Mouse (Mus musculus): ENCODE measurements around the gene H2-Q4. TPM values are rescaled to one million over a fixed set of nuclear protein-coding genes. Genes with fewer than 3 reads are reported as not detected.
"Not testable (repeated sequence)": the region's sequence is repeated elsewhere in the genome, so short reads cannot be mapped to it uniquely, and the experiment has no call there.

H2-Q4 gene
- polyA plus RNA-seq, 1 experiment from 2014 or later = 0.60 TPM

- H3K36me3 ChIP-seq (ENCODE audit: control insufficient read depth, insufficient read depth, low read length) = no peaks in the 10 kb centered on the region
- no peak for DNase-seq (ENCODE audit: low spot score)
- WGBS = 12% methylated on average over 38 of the region's 38 CpGs
Measured at GRCm38 (mm10) chr17:35358763-35359469, 20.5 kb upstream of the H2-Q4 start.

GRCm38 (mm10) chr17:35359470-35359862 is 20.0 kb upstream of the H2-Q4 start:
- Histone ChIP-seq H3K4me2 (ENCODE audit: low read length) (peak overlapping the region; percentile 61), H3K4me3 (ENCODE audit: low read depth, low read length) (peak overlapping the region; percentile 23), H3K9ac (ENCODE audit: low read length) (peak overlapping the region; percentile 35; the same call in 1 of the 2 replicates), H3K4me1 (ENCODE audit: control insufficient read depth, insufficient read depth, low read length) (no peaks in the 10 kb centered on the region; the same call in 1 of the 2 replicates), H3K9me3 (replicated peaks; ENCODE audit: control insufficient read depth, low read length) (no peaks in the 10 kb centered on the region), H3K36me3 (ENCODE audit: control insufficient read depth, insufficient read depth, low read length) (no peaks in the 10 kb centered on the region), H3K27ac (ENCODE audit: low read depth, low read length) (no peak overlapping the region), H3K27me3 (replicated peaks; ENCODE audit: control insufficient read depth, insufficient read depth, low read length) (0 out of 2 replicates have a peak, but pooled peaks cover 13% of the 10 kb centered on the region)
- ATAC-seq (no peak), DNase-seq (ENCODE audit: low spot score) (no peak)
- 20% methylated on average over 21 of the region's 21 CpGs for WGBS

More at GRCm38 (mm10) chr17:35358763-35359469, 20.5 kb upstream of the H2-Q4 start:
- Histone ChIP-seq H3K4me2 (ENCODE audit: low read length) (peak overlapping the region; percentile 61), H3K4me3 (ENCODE audit: low read depth, low read length) (peak overlapping the region; percentile 23), H3K9ac (ENCODE audit: low read length) (peak overlapping the region; percentile 35; the same call in 1 of the 2 replicates), H3K27ac (ENCODE audit: low read depth, low read length) (no peak overlapping the region), H3K4me1 (ENCODE audit: control insufficient read depth, insufficient read depth, low read length) (no peaks in the 10 kb centered on the region; the same call in 1 of the 2 replicates), H3K27me3 (replicated peaks; ENCODE audit: control insufficient read depth, insufficient read depth, low read length) (0 out of 2 replicates have a peak, but pooled peaks cover 13% of the 10 kb centered on the region), H3K9me3 (replicated peaks; ENCODE audit: control insufficient read depth, low read length) (no peaks in the 10 kb centered on the region)
- ATAC-seq = no peak

- H3K4me2 ChIP-seq (ENCODE audit: low read length) = peak overlapping the region; percentile 92
- peaks cover 2% of the 10 kb centered on the region; the same call in 1 of the 2 replicates for H3K4me1 ChIP-seq (ENCODE audit: control insufficient read depth, insufficient read depth, low read length)
- no peaks in the 10 kb centered on the region for H3K9me3 ChIP-seq (replicated peaks; ENCODE audit: control insufficient read depth, low read length)
- peak overlapping the region; percentile 61 for H3K9ac ChIP-seq (ENCODE audit: low read length)
- no peaks in the 10 kb centered on the region for H3K27me3 ChIP-seq (replicated peaks; ENCODE audit: control insufficient read depth, insufficient read depth, low read length)
- peak; percentile 46 for ATAC-seq
- H3K36me3 ChIP-seq (ENCODE audit: control insufficient read depth, insufficient read depth, low read length) = no peaks in the 10 kb centered on the region
- no peak overlapping the region for H3K27ac ChIP-seq (ENCODE audit: low read depth, low read length)
- peak overlapping the region; percentile 48 for H3K4me3 ChIP-seq (ENCODE audit: low read depth, low read length)
- under 1% methylated on average over 61 of the region's 70 CpGs for WGBS
- no peak for DNase-seq (ENCODE audit: low spot score)
Measured at GRCm38 (mm10) chr17:35379729-35380451, 473 bp downstream of the H2-Q4 start.

- H3K4me2 ChIP-seq (ENCODE audit: low read length); H3K36me3 ChIP-seq (ENCODE audit: control insufficient read depth, insufficient read depth, low read length); H3K27me3 ChIP-seq (replicated peaks; ENCODE audit: control insufficient read depth, insufficient read depth, low read length); H3K4me1 ChIP-seq (ENCODE audit: control insufficient read depth, insufficient read depth, low read length); H3K4me3 ChIP-seq (ENCODE audit: low read depth, low read length); H3K9ac ChIP-seq (ENCODE audit: low read length); H3K9me3 ChIP-seq (replicated peaks; ENCODE audit: control insufficient read depth, low read length); H3K27ac ChIP-seq (ENCODE audit: low read depth, low read length); ATAC-seq: not testable (repeated sequence)
- peak; percentile 11 for DNase-seq (ENCODE audit: low spot score)
- WGBS = 5% methylated on average over 7 of the region's 7 CpGs
Measured at GRCm38 (mm10) chr17:35389796-35390195, 10.4 kb downstream of the H2-Q4 start.

GRCm38 (mm10) chr17:35392671-35393070 is 13.3 kb downstream of the H2-Q4 start:
- H3K4me3 ChIP-seq (ENCODE audit: low read depth, low read length); H3K36me3 ChIP-seq (ENCODE audit: control insufficient read depth, insufficient read depth, low read length); H3K4me2 ChIP-seq (ENCODE audit: low read length); H3K27ac ChIP-seq (ENCODE audit: low read depth, low read length); DNase-seq (ENCODE audit: low spot score); H3K27me3 ChIP-seq (replicated peaks; ENCODE audit: control insufficient read depth, insufficient read depth, low read length); H3K9me3 ChIP-seq (replicated peaks; ENCODE audit: control insufficient read depth, low read length); H3K9ac ChIP-seq (ENCODE audit: low read length); H3K4me1 ChIP-seq (ENCODE audit: control insufficient read depth, insufficient read depth, low read length); ATAC-seq: not testable (repeated sequence)
- WGBS = 84% methylated on average over 2 of the region's 2 CpGs

GRCm38 (mm10) chr17:35393864-35394800 is 14.7 kb downstream of the H2-Q4 start:
- H3K4me2 ChIP-seq (ENCODE audit: low read length) = peak overlapping the region; percentile 39
- H3K27ac ChIP-seq (ENCODE audit: low read depth, low read length); DNase-seq (ENCODE audit: low spot score); H3K9ac ChIP-seq (ENCODE audit: low read length); H3K9me3 ChIP-seq (replicated peaks; ENCODE audit: control insufficient read depth, low read length); H3K36me3 ChIP-seq (ENCODE audit: control insufficient read depth, insufficient read depth, low read length); H3K27me3 ChIP-seq (replicated peaks; ENCODE audit: control insufficient read depth, insufficient read depth, low read length); H3K4me1 ChIP-seq (ENCODE audit: control insufficient read depth, insufficient read depth, low read length); H3K4me3 ChIP-seq (ENCODE audit: low read depth, low read length): not testable (repeated sequence)
- peak; percentile 57 for ATAC-seq
- 1% methylated on average over 51 of the region's 75 CpGs for WGBS

- not testable (repeated sequence) for H3K4me1 ChIP-seq (ENCODE audit: control insufficient read depth, insufficient read depth, low read length); H3K27ac ChIP-seq (ENCODE audit: low read depth, low read length); H3K4me2 ChIP-seq (ENCODE audit: low read length); H3K27me3 ChIP-seq (replicated peaks; ENCODE audit: control insufficient read depth, insufficient read depth, low read length); H3K36me3 ChIP-seq (ENCODE audit: control insufficient read depth, insufficient read depth, low read length); H3K9me3 ChIP-seq (replicated peaks; ENCODE audit: control insufficient read depth, low read length); H3K9ac ChIP-seq (ENCODE audit: low read length); ATAC-seq; DNase-seq (ENCODE audit: low spot score); H3K4me3 ChIP-seq (ENCODE audit: low read depth, low read length)
- 84% methylated on average over 2 of the region's 2 CpGs for WGBS
Measured at GRCm38 (mm10) chr17:35396956-35397355, 17.5 kb downstream of the H2-Q4 start.

GRCm38 (mm10) chr17:35413057-35413456 is 33.6 kb downstream of the H2-Q4 start:
- not testable (repeated sequence) for H3K27ac ChIP-seq (ENCODE audit: low read depth, low read length); H3K9me3 ChIP-seq (replicated peaks; ENCODE audit: control insufficient read depth, low read length); H3K27me3 ChIP-seq (replicated peaks; ENCODE audit: control insufficient read depth, insufficient read depth, low read length); H3K4me3 ChIP-seq (ENCODE audit: low read depth, low read length); DNase-seq (ENCODE audit: low spot score); ATAC-seq; H3K4me1 ChIP-seq (ENCODE audit: control insufficient read depth, insufficient read depth, low read length); H3K36me3 ChIP-seq (ENCODE audit: control insufficient read depth, insufficient read depth, low read length); H3K4me2 ChIP-seq (ENCODE audit: low read length); H3K9ac ChIP-seq (ENCODE audit: low read length)
- WGBS = no CpG with 5 or more reads among the region's 1 CpGs

All from forebrain, embryonic 14.5 days (tissue).